Mouse (Mus musculus): Measurements from ENCODE around the gene Slc11a1. TPM values are rescaled to one million over a fixed set of nuclear protein-coding genes. Genes with fewer than 3 reads are reported as not detected.
"Not testable (repeated sequence)": the region's sequence is repeated elsewhere in the genome, so short reads cannot be mapped to it uniquely, and the experiment has no call there.

The Slc11a1 gene
- polyA plus RNA-seq, 1 experiment from 2014 or later: 4.7 TPM

DNA sequence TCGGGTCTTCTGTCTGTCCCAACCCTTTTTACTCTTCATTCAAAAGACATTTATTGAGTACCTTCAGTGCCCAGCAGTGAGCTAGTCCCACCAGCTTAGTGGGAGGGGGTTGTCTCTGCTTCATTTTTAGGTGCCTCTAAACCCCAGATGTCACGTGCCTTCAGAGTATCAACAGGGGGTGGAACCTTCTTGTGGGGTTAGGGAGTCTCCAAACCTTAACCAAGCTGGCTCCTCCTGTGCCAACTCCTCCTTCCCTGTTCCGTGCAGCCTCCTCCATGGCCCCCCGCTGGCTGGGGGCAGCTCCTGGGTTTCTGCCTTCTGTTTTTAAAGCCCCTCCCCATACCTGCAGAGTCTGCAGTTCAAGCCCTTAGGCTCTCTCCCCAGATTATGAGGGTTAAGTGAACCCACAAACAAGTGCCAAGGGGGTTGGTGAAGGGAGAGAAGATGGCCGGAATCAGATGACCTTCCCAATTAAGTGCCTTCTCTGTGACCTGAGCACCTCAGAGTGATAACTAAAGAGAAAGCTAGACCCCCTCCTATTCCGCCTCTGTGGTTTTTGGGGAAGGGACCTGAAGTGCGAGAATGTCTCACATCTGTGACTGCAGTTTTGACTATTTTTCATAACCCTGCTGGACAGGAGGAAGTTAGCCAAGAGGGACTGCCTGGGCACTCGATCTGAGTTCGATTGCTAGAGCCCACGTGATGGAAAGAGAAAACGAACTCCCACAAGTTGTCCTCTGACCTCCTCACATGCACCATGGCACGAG is 21.6 kb downstream of the Slc11a1 start:
- not testable (repeated sequence) for H3K9me3 ChIP-seq (replicated peaks); H3K9ac ChIP-seq; H3K27me3 ChIP-seq
- Histone ChIP-seq H3K4me2 (replicated peaks) (peak overlapping the region; percentile 80), H3K4me1 (peaks cover 34% of the 10 kb centered on the region), H3K4me3 (replicated peaks) (peak overlapping the region; percentile 44), H3K36me3 (peaks cover 19% of the 10 kb centered on the region), H3K27ac (replicated peaks) (peak overlapping the region; percentile 94)
- 5% methylated on average over 12 of the region's 12 CpGs for WGBS
- ATAC-seq (ENCODE audit: insufficient number of reproducible peaks, low FRiP score, low TSS enrichment, low read depth): 0 out of 2 replicates have a peak, but pooled peaks have one; percentile 0

DNA sequence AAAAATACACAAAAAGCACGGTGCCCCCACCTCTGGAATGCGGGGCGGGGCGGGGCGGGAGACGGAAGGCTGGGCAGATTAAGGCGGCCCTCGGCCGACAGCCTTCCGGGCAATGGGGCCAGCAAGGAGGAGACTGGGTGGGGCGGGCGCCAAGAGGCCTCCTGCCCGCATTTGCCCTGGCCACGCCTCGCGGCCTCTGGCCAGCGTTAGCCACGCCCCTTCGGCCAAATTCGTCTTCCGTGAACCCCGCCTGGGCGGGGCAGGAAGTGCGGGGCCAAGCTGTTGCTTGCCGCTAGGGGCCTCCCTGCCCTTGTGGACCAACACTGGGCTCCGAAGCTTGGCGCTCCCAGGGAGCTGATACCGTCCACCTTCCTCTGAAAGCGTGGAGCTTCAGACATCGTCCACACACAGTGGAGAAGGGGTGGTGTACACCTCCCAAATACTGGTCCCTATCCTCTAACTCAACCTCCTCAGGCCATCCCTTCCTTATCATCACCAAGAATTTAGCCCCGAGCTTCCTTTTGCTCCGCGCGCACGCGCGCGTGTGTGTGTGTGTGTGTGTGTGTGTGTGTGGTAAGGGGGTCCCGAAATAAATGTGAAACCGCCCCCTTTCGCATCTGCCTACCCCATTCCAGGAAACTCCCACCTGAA is 22.4 kb downstream of the Slc11a1 start:
- H3K9me3 ChIP-seq (replicated peaks): no peaks in the 10 kb centered on the region
- H3K27ac ChIP-seq (replicated peaks): peak overlapping the region; percentile 94
- under 1% methylated on average over 41 of the region's 41 CpGs for WGBS
- no peaks in the 10 kb centered on the region for H3K27me3 ChIP-seq
- peak overlapping the region; percentile 80 for H3K4me2 ChIP-seq (replicated peaks)
- peak overlapping the region; percentile 39 for H3K9ac ChIP-seq
- peaks cover 19% of the 10 kb centered on the region for H3K36me3 ChIP-seq
- H3K4me3 ChIP-seq (replicated peaks): peak overlapping the region; percentile 44
- peak; percentile 89 for ATAC-seq (ENCODE audit: insufficient number of reproducible peaks, low FRiP score, low TSS enrichment, low read depth)
- H3K4me1 ChIP-seq: peaks cover 33% of the 10 kb centered on the region

DNA sequence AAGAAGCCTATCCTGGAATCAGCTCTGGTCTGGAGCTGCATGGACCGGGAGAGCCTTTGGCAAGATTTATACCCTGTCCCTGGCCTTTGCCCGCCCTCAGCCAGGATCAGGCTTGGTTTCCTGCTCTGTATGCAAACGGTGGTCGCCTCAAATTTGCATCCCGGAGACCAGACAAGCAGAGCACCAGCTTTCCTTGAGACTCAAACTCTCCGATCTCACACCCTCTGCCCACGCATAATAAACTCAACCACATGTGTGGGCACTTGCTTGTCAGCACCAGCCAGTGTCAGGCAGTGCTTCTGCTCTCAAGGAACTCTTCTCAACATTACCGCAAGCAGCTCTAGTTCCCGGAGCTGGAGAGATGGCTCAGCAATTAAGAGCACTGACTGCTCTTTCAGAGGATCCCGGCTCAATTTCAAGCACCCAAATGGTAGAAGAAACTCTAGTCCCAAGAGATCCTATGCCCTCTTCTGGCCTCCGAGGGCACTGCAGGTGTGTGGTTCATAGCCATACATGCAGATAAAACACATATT is 23.0 kb downstream of the Slc11a1 start:
- peak overlapping the region; percentile 80 for H3K4me2 ChIP-seq (replicated peaks)
- no peaks in the 10 kb centered on the region for H3K9me3 ChIP-seq (replicated peaks)
- peaks cover 27% of the 10 kb centered on the region for H3K4me1 ChIP-seq
- H3K4me3 ChIP-seq (replicated peaks): peak overlapping the region; percentile 44
- H3K27me3 ChIP-seq: no peaks in the 10 kb centered on the region
- peak overlapping the region; percentile 94 for H3K27ac ChIP-seq (replicated peaks)
- 0 out of 2 replicates have a peak, but pooled peaks have one; percentile 2 for ATAC-seq (ENCODE audit: insufficient number of reproducible peaks, low FRiP score, low TSS enrichment, low read depth)
- H3K9ac ChIP-seq: peak overlapping the region; percentile 39
- peaks cover 19% of the 10 kb centered on the region for H3K36me3 ChIP-seq
- 3% methylated on average over 11 of the region's 11 CpGs for WGBS

DNA sequence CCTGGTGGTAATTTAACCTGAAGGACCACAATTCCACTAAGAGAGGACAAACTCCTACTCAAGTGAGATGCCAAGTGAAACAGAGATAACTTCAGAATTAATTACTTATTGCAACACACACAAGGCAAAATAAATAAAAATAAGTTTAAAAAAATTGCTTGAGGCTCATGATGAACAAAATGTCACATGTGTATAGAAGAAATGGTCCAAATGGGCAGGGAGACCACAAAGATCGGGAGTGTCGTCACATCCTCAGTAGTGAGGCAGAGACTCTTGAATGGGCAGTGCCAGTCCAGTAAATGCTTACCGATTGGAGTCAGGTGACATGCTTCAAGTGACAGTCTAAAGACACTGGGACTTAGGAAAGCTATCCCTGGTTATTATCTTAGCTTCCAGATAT is 25.5 kb downstream of the Slc11a1 start:
- Histone ChIP-seq H3K27me3 (no peaks in the 10 kb centered on the region), H3K36me3 (no peaks in the 10 kb centered on the region), H3K4me2 (replicated peaks) (no peak overlapping the region), H3K9ac (no peak overlapping the region), H3K4me3 (replicated peaks) (no peak overlapping the region), H3K4me1 (peaks cover 5% of the 10 kb centered on the region; the same call in 1 of the 2 replicates), H3K9me3 (replicated peaks) (no peaks in the 10 kb centered on the region), H3K27ac (replicated peaks) (no peak overlapping the region)
- ATAC-seq (ENCODE audit: insufficient number of reproducible peaks, low FRiP score, low TSS enrichment, low read depth): no peak
- 70% methylated on average over 3 of the region's 3 CpGs for WGBS

DNA sequence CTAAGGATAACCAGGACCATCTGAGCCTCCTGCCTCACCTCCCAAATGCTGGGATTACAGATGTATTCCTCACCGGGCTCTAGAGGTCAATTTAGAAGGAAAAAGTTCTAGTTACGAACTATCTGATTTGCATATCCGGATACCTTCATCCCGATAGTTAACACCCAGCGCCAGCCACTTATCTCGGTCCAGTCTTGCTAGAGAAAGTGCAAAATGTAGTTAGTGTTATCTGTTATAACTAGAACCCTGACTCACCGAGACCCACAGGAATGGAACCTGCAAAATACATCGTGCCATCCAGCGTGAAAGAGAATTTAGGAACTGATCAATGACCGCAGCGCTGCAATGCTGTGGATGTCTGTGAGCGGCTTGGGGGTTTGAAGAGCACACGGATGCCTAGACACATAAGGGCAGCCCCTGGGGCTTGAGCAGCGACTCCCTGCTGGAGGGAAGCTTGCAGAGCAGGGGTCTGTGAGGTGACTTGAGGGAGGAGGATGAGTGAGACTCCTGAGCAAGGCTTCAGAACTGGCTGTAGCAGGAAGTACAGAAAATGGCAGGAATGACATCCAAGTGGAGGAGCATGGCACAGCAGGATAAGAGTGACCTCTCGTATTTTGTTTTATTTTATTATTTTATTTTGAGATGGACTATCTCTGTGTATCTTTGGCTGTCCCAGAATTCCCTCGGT is 26.2 kb downstream of the Slc11a1 start:
- Histone ChIP-seq H3K4me1 (peaks cover 5% of the 10 kb centered on the region; the same call in 1 of the 2 replicates), H3K4me3 (replicated peaks) (no peak overlapping the region), H3K9me3 (replicated peaks) (no peaks in the 10 kb centered on the region), H3K27ac (replicated peaks) (no peak overlapping the region), H3K9ac (no peak overlapping the region), H3K4me2 (replicated peaks) (no peak overlapping the region), H3K27me3 (no peaks in the 10 kb centered on the region), H3K36me3 (no peaks in the 10 kb centered on the region)
- WGBS: 50% methylated on average over 16 of the region's 16 CpGs
- no peak for ATAC-seq (ENCODE audit: insufficient number of reproducible peaks, low FRiP score, low TSS enrichment, low read depth)

DNA sequence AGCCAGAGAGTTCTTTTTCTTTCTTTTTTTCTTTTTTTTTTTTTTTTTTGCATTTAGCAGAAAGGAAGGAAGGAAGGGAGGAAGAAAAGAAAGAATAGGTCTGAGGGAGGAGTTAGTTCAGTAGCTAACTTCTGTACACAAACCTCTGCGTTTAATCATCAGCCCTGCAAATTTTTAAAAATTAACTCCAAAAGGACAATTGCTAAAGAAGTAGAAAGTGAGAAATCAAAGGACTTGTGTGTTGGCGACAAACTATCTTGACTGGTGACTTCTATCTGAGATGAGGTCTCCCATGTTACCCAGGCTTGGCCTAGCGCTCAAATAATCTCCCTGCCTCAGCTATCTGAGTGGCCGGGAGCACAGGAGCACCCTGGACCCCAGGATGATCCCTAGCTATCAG is 29.2 kb downstream of the Slc11a1 start:
- no peak overlapping the region for H3K27ac ChIP-seq (replicated peaks)
- 86% methylated on average over 4 of the region's 4 CpGs for WGBS
- no peaks in the 10 kb centered on the region; the same call in 1 of the 2 replicates for H3K4me1 ChIP-seq
- no peaks in the 10 kb centered on the region for H3K9me3 ChIP-seq (replicated peaks)
- ATAC-seq (ENCODE audit: insufficient number of reproducible peaks, low FRiP score, low TSS enrichment, low read depth): no peak
- H3K27me3 ChIP-seq: no peaks in the 10 kb centered on the region
- H3K36me3 ChIP-seq: no peaks in the 10 kb centered on the region
- no peak overlapping the region for H3K4me2 ChIP-seq (replicated peaks)
- no peak overlapping the region for H3K4me3 ChIP-seq (replicated peaks)
- H3K9ac ChIP-seq: no peak overlapping the region

DNA sequence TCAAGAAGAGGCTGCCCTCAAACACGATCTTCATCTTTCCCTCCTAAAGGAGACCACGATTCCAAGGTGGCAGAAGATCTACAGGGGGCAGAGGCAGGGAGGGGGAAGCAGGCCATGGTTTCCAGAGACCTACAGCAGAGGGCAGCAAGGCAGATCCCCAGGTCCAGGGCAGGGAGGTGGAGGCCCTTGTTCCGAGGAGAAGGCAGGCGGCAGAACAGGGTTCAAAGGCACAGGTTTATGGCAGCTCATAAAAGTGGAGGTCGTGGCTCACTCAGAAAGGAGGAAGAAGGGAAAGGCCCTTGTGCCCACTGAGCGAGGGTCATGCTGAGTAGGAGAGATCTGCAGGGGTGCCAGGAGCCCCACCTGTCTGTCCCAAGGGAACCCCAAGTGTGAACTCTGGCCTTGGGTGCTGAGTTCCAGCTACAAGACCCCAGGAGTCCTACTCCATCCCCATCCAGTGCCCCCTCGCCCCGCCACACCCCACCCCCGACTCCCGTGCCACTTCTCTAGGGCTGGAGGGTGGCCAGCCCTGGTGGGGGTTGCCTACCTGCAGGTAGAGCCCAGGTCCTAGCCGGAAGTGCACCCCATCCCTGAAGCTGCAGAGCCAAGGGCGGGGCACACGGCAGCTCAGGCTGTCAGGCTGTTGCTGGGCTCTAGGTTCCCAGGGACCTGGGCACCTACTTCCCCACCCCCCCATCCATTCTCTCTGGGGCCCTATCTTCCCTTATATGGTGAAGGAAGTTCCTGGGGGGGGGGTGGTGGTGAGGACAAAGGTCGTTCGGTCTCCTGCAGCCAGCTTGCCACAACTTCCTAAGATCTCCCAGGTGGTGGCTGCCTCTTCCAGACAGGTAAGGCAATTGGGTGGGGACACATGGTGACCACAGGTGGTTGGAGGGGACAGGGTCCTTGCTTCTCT is 33.9 kb downstream of the Slc11a1 start, which contains the start of gene Vil1:
Gene Vil1 (plus strand): TSS at position 788 of the 916 bp plus-strand sequence.
- Histone ChIP-seq H3K4me2 (replicated peaks) (no peak within 1 kb of the TSS), H3K9ac (no peak within 1 kb of the TSS), H3K27ac (replicated peaks) (no peak within 1 kb of the TSS), H3K4me1 (no peaks in the 10 kb centered on the region; the same call in 1 of the 2 replicates), H3K9me3 (replicated peaks) (no peaks in the 10 kb centered on the region), H3K4me3 (replicated peaks) (no peak within 1 kb of the TSS), H3K36me3 (no peaks in the 10 kb centered on the region), H3K27me3 (no peaks in the 10 kb centered on the region)
- ATAC-seq (ENCODE audit: insufficient number of reproducible peaks, low FRiP score, low TSS enrichment, low read depth): no peak
- WGBS: 55% methylated on average over 15 of the region's 15 CpGs

DNA sequence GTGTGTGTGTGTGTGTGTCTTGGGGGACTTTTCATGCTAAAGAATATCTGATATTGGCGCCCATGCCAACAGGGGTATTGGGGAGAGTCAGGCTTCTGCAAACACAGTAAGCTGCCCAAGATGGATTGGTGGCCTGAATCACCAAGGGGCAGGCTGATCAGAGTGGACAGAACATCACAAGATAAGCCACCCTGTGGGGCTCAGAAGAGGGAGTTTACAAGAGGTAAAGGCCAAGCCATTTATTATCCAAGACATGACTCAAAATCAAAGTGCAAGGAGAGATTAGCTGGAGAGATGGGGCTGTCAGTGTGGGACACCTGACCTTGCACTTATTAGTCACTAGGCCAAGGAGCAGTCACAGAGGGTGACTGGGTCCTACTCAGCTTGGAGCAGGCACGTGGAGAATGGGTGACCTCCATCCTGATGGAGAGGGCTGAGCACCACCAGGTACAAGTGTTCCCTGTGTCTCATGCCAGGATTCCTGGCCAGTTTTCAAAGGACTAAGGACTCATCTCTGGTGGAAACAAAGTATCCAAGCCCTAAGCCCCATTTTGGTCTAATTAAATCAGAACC is 36.8 kb downstream of the Slc11a1 start:
- Histone ChIP-seq H3K27ac (replicated peaks) (no peak overlapping the region), H3K4me3 (replicated peaks) (no peak overlapping the region), H3K9ac (no peak overlapping the region), H3K27me3 (no peaks in the 10 kb centered on the region), H3K36me3 (no peaks in the 10 kb centered on the region), H3K4me2 (replicated peaks) (no peak overlapping the region), H3K9me3 (replicated peaks) (no peaks in the 10 kb centered on the region), H3K4me1 (no peaks in the 10 kb centered on the region; the same call in 1 of the 2 replicates)
- no peak for ATAC-seq (ENCODE audit: insufficient number of reproducible peaks, low FRiP score, low TSS enrichment, low read depth)
- WGBS: 44% methylated on average over 2 of the region's 2 CpGs

DNA sequence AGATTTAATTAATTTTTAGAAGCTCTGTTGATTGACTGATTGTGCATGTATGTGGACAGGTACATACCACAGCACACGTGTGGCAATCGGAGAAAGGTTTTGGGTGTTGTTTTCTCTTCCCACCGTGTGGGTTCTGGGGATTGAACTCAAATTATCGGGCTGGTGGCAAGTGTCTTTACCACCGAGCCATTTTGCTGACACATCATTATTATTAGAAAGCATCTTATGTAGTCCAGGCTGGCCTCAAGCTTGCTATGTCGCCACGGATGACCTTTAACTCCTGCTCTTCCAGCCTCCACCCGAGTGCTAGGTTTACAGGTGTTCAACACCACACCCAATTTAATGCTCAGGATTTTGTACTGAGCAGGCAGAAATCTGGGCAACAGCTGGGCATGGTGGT is 37.7 kb downstream of the Slc11a1 start:
- 75% methylated on average over 8 of the region's 8 CpGs for WGBS
- Histone ChIP-seq H3K36me3 (no peaks in the 10 kb centered on the region), H3K4me3 (replicated peaks) (no peak overlapping the region), H3K9me3 (replicated peaks) (no peaks in the 10 kb centered on the region), H3K9ac (no peak overlapping the region), H3K4me2 (replicated peaks) (no peak overlapping the region), H3K27me3 (no peaks in the 10 kb centered on the region), H3K4me1 (no peaks in the 10 kb centered on the region; the same call in 1 of the 2 replicates), H3K27ac (replicated peaks) (no peak overlapping the region)
- no peak for ATAC-seq (ENCODE audit: insufficient number of reproducible peaks, low FRiP score, low TSS enrichment, low read depth)

DNA sequence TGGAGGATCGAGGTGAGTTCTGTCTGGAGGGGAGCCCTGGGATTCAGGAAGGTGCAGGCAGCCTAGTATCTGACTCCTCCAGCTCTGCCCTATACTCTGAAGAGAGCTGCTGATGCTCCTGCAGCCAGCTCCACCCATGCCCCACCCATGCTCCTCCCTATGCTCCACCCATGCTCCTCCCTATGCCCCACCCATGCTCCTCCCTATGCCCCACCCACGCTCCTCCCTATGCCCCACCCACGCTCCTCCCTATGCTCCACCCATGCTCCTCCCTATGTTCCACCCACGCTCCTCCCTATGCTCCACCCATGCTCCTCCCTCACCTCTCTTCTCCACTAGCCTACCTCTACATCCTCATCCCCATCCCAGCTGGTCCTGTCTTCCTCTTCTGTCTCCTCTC is 40.1 kb downstream of the Slc11a1 start:
- H3K27me3 ChIP-seq: no peaks in the 10 kb centered on the region
- no peaks in the 10 kb centered on the region for H3K36me3 ChIP-seq
- WGBS: 50% methylated on average over 4 of the region's 4 CpGs
- H3K9ac ChIP-seq: no peak overlapping the region
- no peak overlapping the region for H3K27ac ChIP-seq (replicated peaks)
- no peak overlapping the region for H3K4me3 ChIP-seq (replicated peaks)
- no peaks in the 10 kb centered on the region for H3K4me1 ChIP-seq
- H3K4me2 ChIP-seq (replicated peaks): no peak overlapping the region
- peak; percentile 41; the same call in 1 of the 2 replicates for ATAC-seq (ENCODE audit: insufficient number of reproducible peaks, low FRiP score, low TSS enrichment, low read depth)
- no peaks in the 10 kb centered on the region for H3K9me3 ChIP-seq (replicated peaks)

All from embryonic facial prominence, embryonic 15.5 days (tissue).